Mouse (Mus musculus) lung, adult 2 months (tissue): ENCODE data around the gene Olfr412.

Source experiments
- CTCF ChIP-seq: fragments of 200-500 bp; IDR thresholded peaks from 2 replicates; pipeline ENCODE4 v1.5.1; 2011; ENCODE audit warnings: mild to moderate bottlenecking, low read length, control low read depth; ENCODE audit not compliant: insufficient read depth
- POLR2A ChIP-seq: fragments of 200-500 bp; IDR thresholded peaks from 2 replicates; pipeline ENCODE4 v1.6.1; 2011; ENCODE audit warnings: low read depth, mild to moderate bottlenecking, control low read depth, low read length, borderline replicate concordance; ENCODE audit errors: extremely low read depth

- TF ChIP-seq CTCF, result no peak
- TF ChIP-seq POLR2A, result no peak
Measured at GRCm38 (mm10) chr11:74326044-74326443, 35.8 kb upstream of the Olfr412 start.
